Mouse (Mus musculus) testis, adult 10 weeks (tissue): ENCODE measurements around the gene Ackr2. TPM values are rescaled to one million over a fixed set of nuclear protein-coding genes. Genes with fewer than 3 reads are reported as not detected.

Source experiments
- polyA plus RNA-seq: library from polyadenylated mRNA; stranded (reverse); fragments of 350-450 nt; fragmentation: Illumina TruSeq; extraction: RNeasy Lipid Tissue Mini Kit (QIAGEN cat#74804); gene quantifications from one replicate; pipeline ENCODE4 v1.2.3, GENCODE M21; 2014; ENCODE audit warnings: low read depth, low replicate concordance

Gene Ackr2
- 0.45 TPM for polyA plus RNA-seq

DNA sequence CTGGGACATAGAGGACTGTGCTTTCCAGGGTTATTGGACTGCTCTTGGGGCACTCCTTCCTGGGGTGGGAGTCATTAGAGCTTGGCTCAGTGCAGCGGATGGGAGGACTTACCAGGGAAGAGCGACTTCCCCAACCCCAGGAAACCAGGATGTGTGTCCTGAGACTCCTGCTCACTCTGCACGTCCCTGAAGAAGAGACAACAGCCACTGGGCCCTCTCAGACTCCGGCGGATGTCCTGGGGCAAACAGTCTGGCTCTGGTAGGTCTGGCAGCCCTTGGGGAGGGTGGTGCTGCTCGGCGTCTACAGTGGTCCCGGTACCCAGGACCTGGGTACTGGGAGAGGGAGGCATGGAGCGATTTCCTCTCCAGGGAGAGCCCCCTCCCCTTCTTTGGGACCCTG is at the start of gene Ackr2:
Gene Ackr2 (plus strand): TSS at position 111 of the 400 bp plus-strand sequence.

DNA sequence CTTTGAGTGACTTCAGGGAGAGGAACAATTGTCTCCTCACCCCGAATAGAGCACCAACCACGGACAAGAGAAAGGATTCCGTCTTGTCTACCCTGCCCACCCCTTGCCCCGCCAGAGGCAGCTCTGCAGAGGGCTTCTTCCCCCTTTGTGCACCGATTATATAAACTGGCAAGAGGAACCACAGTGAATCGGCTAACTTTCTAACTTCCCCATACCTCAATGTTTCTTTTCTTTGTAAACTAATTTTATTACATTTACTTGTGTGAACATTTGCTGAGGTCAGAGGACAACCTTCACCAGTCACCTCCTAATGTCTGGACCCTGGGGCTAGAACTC is 40.0 kb upstream of the Ackr2 start, which contains the start of gene Higd1a:
Gene Higd1a (minus strand): TSS at position 210 of the 336 bp plus-strand sequence.

DNA sequence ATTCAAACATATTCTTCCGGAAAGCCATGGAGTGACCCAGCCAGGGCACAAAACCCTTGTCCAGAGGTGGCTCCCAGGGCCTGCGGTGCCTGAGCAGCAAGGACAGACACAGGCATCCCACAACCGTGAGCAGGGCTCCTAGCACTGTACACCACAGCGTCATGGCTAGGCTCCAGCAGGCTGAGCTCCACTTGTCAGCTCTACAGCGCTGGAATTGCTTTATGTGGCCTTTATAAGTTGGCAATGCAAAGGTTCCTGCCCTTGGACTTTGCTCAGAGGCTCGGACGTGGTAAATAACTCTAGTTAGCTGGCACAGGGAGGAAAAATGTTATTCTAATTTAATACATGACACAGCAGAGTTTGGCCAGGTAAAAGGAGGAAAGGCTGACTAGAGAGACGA is 17.9 kb downstream of the Ackr2 start, which contains the start of gene Cyp8b1:
Gene Cyp8b1 (minus strand): TSS at position 204 of the 400 bp plus-strand sequence.

DNA sequence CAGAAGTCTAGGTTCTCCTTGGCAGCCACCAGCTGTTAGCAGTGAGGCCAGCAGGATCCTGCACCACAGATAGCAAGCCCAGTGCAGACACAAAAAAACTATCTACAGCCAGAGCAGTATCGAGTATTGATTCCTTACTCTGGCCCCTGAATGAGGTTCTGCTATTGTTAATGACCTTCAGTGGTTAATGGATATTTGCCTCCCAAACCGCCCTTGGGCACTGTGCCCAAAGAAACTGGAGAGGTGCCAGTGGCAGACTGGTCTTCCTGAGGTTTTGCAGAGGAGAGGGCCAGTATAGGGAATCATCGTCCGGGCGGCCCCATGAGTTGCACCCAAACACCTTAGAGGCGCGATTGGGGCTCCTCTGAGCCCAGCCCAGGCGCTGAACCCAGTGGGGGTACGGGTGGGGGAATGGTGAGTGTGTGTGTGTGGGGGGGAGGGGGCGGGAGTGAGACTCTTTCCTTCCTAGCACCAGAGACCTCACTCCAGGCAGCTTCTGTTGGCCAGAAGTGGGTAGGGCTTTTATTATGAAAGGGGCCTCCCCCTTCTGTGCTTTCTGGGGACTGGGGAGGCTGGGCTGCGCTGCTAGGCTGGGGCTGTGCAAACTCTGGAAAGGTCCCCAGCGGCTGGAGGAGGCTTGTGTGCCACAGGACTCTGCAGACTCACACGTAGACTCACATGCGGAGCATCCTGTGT is 52.4 kb downstream of the Ackr2 start, which contains the start of gene Fam198a:
Gene Fam198a (plus strand): TSS at position 571 of the 696 bp plus-strand sequence.

Other genes with a start within 250 kb of the Ackr2 start
- 4.6 TPM for gene Sec22c, start 192.9 kb upstream of the Ackr2 start, polyA plus RNA-seq
- gene Ss18l2, start 188.0 kb upstream of the Ackr2 start, polyA plus RNA-seq = 9.2 TPM
- gene Nktr, start 179.2 kb upstream of the Ackr2 start, polyA plus RNA-seq = 222 TPM
- 0.22 TPM for gene Zfp651, start 139.0 kb upstream of the Ackr2 start, polyA plus RNA-seq
- not detected for gene Klhl40, start 120.7 kb upstream of the Ackr2 start, polyA plus RNA-seq
- gene Hhatl, start 105.8 kb upstream of the Ackr2 start, polyA plus RNA-seq = not detected
- gene Ccdc13, start 58.9 kb upstream of the Ackr2 start, polyA plus RNA-seq = 21.3 TPM
- gene Higd1a, start 40.0 kb upstream of the Ackr2 start, polyA plus RNA-seq = 130 TPM
- not detected for gene Cyp8b1, start 17.9 kb downstream of the Ackr2 start, polyA plus RNA-seq
- gene Fam198a, start 52.6 kb downstream of the Ackr2 start, polyA plus RNA-seq = 0.29 TPM
- gene Pomgnt2, start 98.8 kb downstream of the Ackr2 start, polyA plus RNA-seq = 0.14 TPM
- 25.6 TPM for gene Snrk, start 218.9 kb downstream of the Ackr2 start, polyA plus RNA-seq